Mouse (Mus musculus) midbrain, embryonic 10.5 days (tissue): ENCODE results near the gene Cct7. TPM values are rescaled to one million over a fixed set of nuclear protein-coding genes. Genes with fewer than 3 reads are reported as not detected.
A peak's percentile ranks its signal among the peaks of the same experiment; 100 is the strongest.

ENCODE experiments used
- DNase-seq: peaks from one replicate; pipeline ENCODE4 v3.0.0-alpha.2; 2017; ENCODE audit warnings: low spot score
- H3K27ac ChIP-seq: fragments of 300-500 bp; sonication (generic); replicated peaks from 2 replicates; pipeline ENCODE4 v1.5.1; 2016; ENCODE audit warnings: mild to moderate bottlenecking
- H3K27me3 ChIP-seq: fragments of 300-500 bp; sonication (generic); 2 replicates; pipeline ENCODE4 v1.6.1; 2016; ENCODE audit warnings: low read depth, mild to moderate bottlenecking; ENCODE audit not compliant: poor library complexity, severe bottlenecking
- H3K36me3 ChIP-seq: fragments of 300-500 bp; sonication (generic); 2 replicates; pipeline ENCODE4 v1.6.1; 2016; ENCODE audit warnings: mild to moderate bottlenecking, moderate library complexity
- H3K4me1 ChIP-seq: fragments of 300-500 bp; sonication (generic); 2 replicates; pipeline ENCODE4 v1.6.1; 2016
- H3K4me3 ChIP-seq: fragments of 300-500 bp; sonication (generic); 2 replicates; pipeline ENCODE4 v1.5.1; 2016; ENCODE audit warnings: mild to moderate bottlenecking, moderate library complexity
- H3K9me3 ChIP-seq: fragments of 300-500 bp; sonication (generic); replicated peaks from 2 replicates; pipeline ENCODE4 v1.6.1; 2016; ENCODE audit warnings: mild to moderate bottlenecking
- WGBS: fragments of 180-500 bp; shearing (Covaris S2); methylation state at CpG from one replicate; pipeline ENCODE4 v1.1.7; 2016; 5-methylcytosine and 5-hydroxymethylcytosine counted together
- polyA plus RNA-seq: library from polyadenylated mRNA; unstranded; fragments of >200 nt; fragmentation: Nextera tagmentation; extraction: Ambion mirVana; gene quantifications from 2 replicates; pipeline ENCODE4 v1.2.1, GENCODE M21; 2016

Gene Cct7
- 700 and 751 TPM in 2 replicates for polyA plus RNA-seq

- Histone ChIP-seq H3K9me3 (no peaks in the 10 kb centered on the region), H3K4me3 (peak within 1 kb of the TSS; percentile 86), H3K36me3 (peaks cover 35% of the 10 kb centered on the region), H3K27ac (peak within 1 kb of the TSS; percentile 97), H3K4me1 (peaks cover 41% of the 10 kb centered on the region), H3K27me3 (no peaks in the 10 kb centered on the region)
- DNase-seq: peak; percentile 99
- WGBS: 3% methylated on average over 96 of the region's 96 CpGs
Measured at GRCm38 (mm10) chr6:85450697-85451663, at the start of gene Cct7. Gene Cct7, plus strand, starts transcription at chr6:85451514.

- Histone ChIP-seq H3K27ac (peak overlapping the region; percentile 23; the same call in 1 of the 2 replicates), H3K27me3 (peaks cover 33% of the 10 kb centered on the region), H3K4me3 (no peak overlapping the region), H3K9me3 (no peaks in the 10 kb centered on the region), H3K4me1 (peaks cover 13% of the 10 kb centered on the region), H3K36me3 (no peaks in the 10 kb centered on the region)
- WGBS: 72% methylated on average over 2 of the region's 2 CpGs
- no peak for DNase-seq
Measured at GRCm38 (mm10) chr6:85402613-85403012, 48.7 kb upstream of the Cct7 start.

- no peak overlapping the region for H3K4me3 ChIP-seq
- 0 out of 2 replicates have a peak overlapping the region, but pooled peaks have one; percentile 23 for H3K27ac ChIP-seq
- 87% methylated on average over 10 of the region's 10 CpGs for WGBS
- H3K27me3 ChIP-seq: peaks cover 37% of the 10 kb centered on the region
- no peak for DNase-seq
- peaks cover 17% of the 10 kb centered on the region for H3K4me1 ChIP-seq
- no peaks in the 10 kb centered on the region for H3K9me3 ChIP-seq
- no peaks in the 10 kb centered on the region for H3K36me3 ChIP-seq
Measured at GRCm38 (mm10) chr6:85403039-85403438, 48.3 kb upstream of the Cct7 start.

GRCm38 (mm10) chr6:85409003-85409402 lies 42.3 kb upstream of the Cct7 start:
- WGBS: under 1% methylated on average over 31 of the region's 31 CpGs
- peak; percentile 81 for DNase-seq
- Histone ChIP-seq H3K4me1 (peaks cover 35% of the 10 kb centered on the region), H3K36me3 (no peaks in the 10 kb centered on the region), H3K9me3 (no peaks in the 10 kb centered on the region), H3K27ac (peak overlapping the region; percentile 79), H3K27me3 (peaks cover 64% of the 10 kb centered on the region), H3K4me3 (peak overlapping the region; percentile 54)

GRCm38 (mm10) chr6:85410771-85411273 lies 40.5 kb upstream of the Cct7 start:
- 9% methylated on average over 13 of the region's 13 CpGs for WGBS
- H3K4me1 ChIP-seq: peaks cover 35% of the 10 kb centered on the region
- H3K27me3 ChIP-seq: peaks cover 55% of the 10 kb centered on the region
- no peaks in the 10 kb centered on the region for H3K36me3 ChIP-seq
- peak overlapping the region; percentile 79; the same call in 1 of the 2 replicates for H3K27ac ChIP-seq
- no peak overlapping the region for H3K4me3 ChIP-seq
- H3K9me3 ChIP-seq: no peaks in the 10 kb centered on the region
- DNase-seq: peak; percentile 84

GRCm38 (mm10) chr6:85415829-85416228 lies 35.5 kb upstream of the Cct7 start:
- H3K4me3 ChIP-seq: no peak overlapping the region
- H3K4me1 ChIP-seq: peaks cover under 1% of the 10 kb centered on the region
- H3K27me3 ChIP-seq: peaks cover 6% of the 10 kb centered on the region; the same call in 1 of the 2 replicates
- WGBS: 59% methylated on average over 3 of the region's 3 CpGs
- H3K9me3 ChIP-seq: no peaks in the 10 kb centered on the region
- H3K27ac ChIP-seq: no peak overlapping the region
- no peak for DNase-seq
- no peaks in the 10 kb centered on the region for H3K36me3 ChIP-seq

GRCm38 (mm10) chr6:85419150-85419549 lies 32.2 kb upstream of the Cct7 start:
- DNase-seq: no peak
- Histone ChIP-seq H3K36me3 (no peaks in the 10 kb centered on the region), H3K27ac (no peak overlapping the region), H3K4me3 (no peak overlapping the region), H3K9me3 (no peaks in the 10 kb centered on the region), H3K27me3 (peaks cover 38% of the 10 kb centered on the region), H3K4me1 (peaks cover 7% of the 10 kb centered on the region)
- WGBS: 95% methylated on average over 2 of the region's 2 CpGs

- peak within 1 kb of the TSS; percentile 28; the same call in 1 of the 2 replicates for H3K4me3 ChIP-seq
- H3K27ac ChIP-seq: no peak within 1 kb of the TSS
- no peak for DNase-seq
Measured at GRCm38 (mm10) chr6:85423836-85424379, 27.4 kb upstream of the Cct7 start, which contains the start of gene Noto. Gene Noto, plus strand, starts transcription at chr6:85423886.

GRCm38 (mm10) chr6:85431274-85431841 lies 20.0 kb upstream of the Cct7 start:
- 49% methylated on average over 8 of the region's 8 CpGs for WGBS
- Histone ChIP-seq H3K36me3 (no peaks in the 10 kb centered on the region), H3K27me3 (peaks cover 10% of the 10 kb centered on the region; the same call in 1 of the 2 replicates), H3K4me1 (peaks cover 20% of the 10 kb centered on the region), H3K9me3 (no peaks in the 10 kb centered on the region), H3K4me3 (peak overlapping the region; percentile 92), H3K27ac (peak overlapping the region; percentile 89)
- no peak for DNase-seq

More at GRCm38 (mm10) chr6:85423836-85424379, 27.4 kb upstream of the Cct7 start, which contains the start of gene Noto:
- Histone ChIP-seq H3K27me3 (peaks cover 60% of the 10 kb centered on the region), H3K9me3 (no peaks in the 10 kb centered on the region), H3K4me1 (peaks cover 8% of the 10 kb centered on the region), H3K36me3 (no peaks in the 10 kb centered on the region)
- 14% methylated on average over 28 of the region's 28 CpGs for WGBS

GRCm38 (mm10) chr6:85431842-85432431 lies 19.4 kb upstream of the Cct7 start, which contains the start of gene Smyd5:
Gene Smyd5, plus strand, starts transcription at chr6:85431989.
- under 1% methylated on average over 39 of the region's 39 CpGs for WGBS
- Histone ChIP-seq H3K4me1 (peaks cover 20% of the 10 kb centered on the region), H3K4me3 (peak within 1 kb of the TSS; percentile 92), H3K27me3 (peaks cover 6% of the 10 kb centered on the region; the same call in 1 of the 2 replicates), H3K27ac (peak within 1 kb of the TSS; percentile 89), H3K36me3 (no peaks in the 10 kb centered on the region), H3K9me3 (no peaks in the 10 kb centered on the region)
- DNase-seq: peak; percentile 89

GRCm38 (mm10) chr6:85433865-85434264 lies 17.4 kb upstream of the Cct7 start:
- no peak for DNase-seq
- no peak overlapping the region for H3K4me3 ChIP-seq
- peaks cover 20% of the 10 kb centered on the region for H3K4me1 ChIP-seq
- no peak overlapping the region for H3K27ac ChIP-seq
- H3K9me3 ChIP-seq: no peaks in the 10 kb centered on the region
- no peaks in the 10 kb centered on the region for H3K27me3 ChIP-seq
- peaks cover 13% of the 10 kb centered on the region for H3K36me3 ChIP-seq
- 90% methylated on average over 5 of the region's 5 CpGs for WGBS

GRCm38 (mm10) chr6:85436204-85436603 lies 15.1 kb upstream of the Cct7 start:
- peaks cover 36% of the 10 kb centered on the region for H3K36me3 ChIP-seq
- H3K9me3 ChIP-seq: no peaks in the 10 kb centered on the region
- no peaks in the 10 kb centered on the region for H3K27me3 ChIP-seq
- 84% methylated on average over 1 of the region's 1 CpGs for WGBS
- peaks cover 20% of the 10 kb centered on the region for H3K4me1 ChIP-seq
- no peak for DNase-seq
- no peak overlapping the region for H3K4me3 ChIP-seq
- no peak overlapping the region for H3K27ac ChIP-seq
